Mouse (Mus musculus) naive thymus-derived CD4-positive, alpha-beta T cell, adult 5 months (primary cell): ENCODE data around the gene Slc1a4. TPM values are rescaled to one million over a fixed set of nuclear protein-coding genes. Genes with fewer than 3 reads are reported as not detected.

Experiments used
- polyA plus RNA-seq: library from polyadenylated mRNA; unstranded; fragments of 100-300 nt; shearing (Covaris generic); gene quantifications from one replicate; pipeline ENCODE4 v1.2.1, GENCODE M21; 2017

Gene Slc1a4
- 0.76 TPM for polyA plus RNA-seq

GRCm38 (mm10) chr11:20332561-20333514 lies at the start of gene Slc1a4:
Slc1a4 (minus strand) TSS chr11:20332713.

Other genes with a start within 250 kb of the Slc1a4 start
- 195 TPM for gene Actr2, start 219.8 kb downstream of the Slc1a4 start, polyA plus RNA-seq
- 132 TPM for gene Rab1a, start 131.3 kb downstream of the Slc1a4 start, polyA plus RNA-seq
- gene Cep68, start 83.3 kb downstream of the Slc1a4 start, polyA plus RNA-seq, result 34.6 TPM
- gene Sertad2, start 210.5 kb upstream of the Slc1a4 start, polyA plus RNA-seq, result 27.7 TPM